9 mouse cellular contexts compared by ENCODE assay signal in genomic region chr1:119308719-119309365, GRCm38 (mm10).
DNase-seq lines count a peak whose midpoint lies in the region; ATAC-seq lines count a peak whose summit lies in the region.
"Had no signal": no experiment of that assay in that cellular context is flagged by ENCODE, and none has a peak within 500 bp of the region (broad histone marks: within the 10 kb centered on the region; RNA-seq: fewer than 3 reads in every experiment).

No protein-coding gene starts in this region.

- no peaks in the 10 kb centered on the region for H3K9me3 ChIP-seq in hindbrain, embryonic 10.5 days
- H3K9me3 ChIP-seq in hindbrain, embryonic 13.5 days = no peaks in the 10 kb centered on the region
- no peaks in the 10 kb centered on the region for H3K9me3 ChIP-seq in lung, embryonic 15.5 days

- peaks cover 52% of the 10 kb centered on the region for H3K27me3 ChIP-seq in hindbrain, embryonic 10.5 days (ENCODE audit: insufficient read depth, poor library complexity, severe bottlenecking)
- H3K27me3 ChIP-seq in hindbrain, embryonic 13.5 days = peaks cover 12% of the 10 kb centered on the region; the same call in 1 of the 2 replicates
- no peaks in the 10 kb centered on the region for H3K27me3 ChIP-seq in lung, embryonic 15.5 days

- H3K36me3 ChIP-seq in hindbrain, embryonic 10.5 days = no peaks in the 10 kb centered on the region
- H3K36me3 ChIP-seq in hindbrain, embryonic 13.5 days = no peaks in the 10 kb centered on the region
- no peaks in the 10 kb centered on the region for H3K36me3 ChIP-seq in lung, embryonic 15.5 days

- no peak for ATAC-seq in hindbrain, embryonic 13.5 days (ENCODE audit: low FRiP score)
- ATAC-seq in lung, embryonic 15.5 days (ENCODE audit: borderline replicate concordance, extremely low read depth, low FRiP score, low TSS enrichment) = peak; percentile 52; the same call in 1 of the 2 replicates

- H3K4me2 ChIP-seq in hindbrain, embryonic 13.5 days = no peak overlapping the region
- no peak overlapping the region for H3K4me2 ChIP-seq in lung, embryonic 15.5 days

- peak; percentile 22 for DNase-seq in hindbrain, embryonic 10.5 days (ENCODE audit: low spot score)
- DNase-seq in embryo, embryonic 10.5 days (ENCODE audit: low spot score) = peak; percentile 49
- DNase-seq in forelimb bud, embryonic 11.5 days (ENCODE audit: low read depth, low spot score) = peak; percentile 57
- no peak for DNase-seq in testis, postnatal 10 days (ENCODE audit: low spot score)
- no peak for DNase-seq in urinary bladder, adult 18-20 months (ENCODE audit: low spot score in 2 of 2)
- no peak for DNase-seq in adrenal gland, postnatal 25 days

- H3K27ac ChIP-seq in hindbrain, embryonic 10.5 days = no peak overlapping the region
- no peak overlapping the region for H3K27ac ChIP-seq in hindbrain, embryonic 13.5 days
- H3K27ac ChIP-seq in lung, embryonic 15.5 days = no peak overlapping the region
- H3K27ac ChIP-seq: macrophage had no signal

- no peak overlapping the region for H3K4me3 ChIP-seq in hindbrain, embryonic 10.5 days
- no peak overlapping the region for H3K4me3 ChIP-seq in hindbrain, embryonic 13.5 days
- no peak overlapping the region for H3K4me3 ChIP-seq in lung, embryonic 15.5 days

- peaks cover 25% of the 10 kb centered on the region for H3K4me1 ChIP-seq in hindbrain, embryonic 10.5 days (replicated peaks)
- peaks cover 18% of the 10 kb centered on the region for H3K4me1 ChIP-seq in hindbrain, embryonic 13.5 days (replicated peaks)
- peaks cover 17% of the 10 kb centered on the region for H3K4me1 ChIP-seq in lung, embryonic 15.5 days

- H3K9ac ChIP-seq in hindbrain, embryonic 13.5 days = no peak overlapping the region
- H3K9ac ChIP-seq in lung, embryonic 15.5 days = no peak overlapping the region

- WGBS in hindbrain, embryonic 10.5 days = 74% methylated on average over 9 of the region's 9 CpGs
- 72% methylated on average over 9 of the region's 9 CpGs for WGBS in hindbrain, embryonic 13.5 days
- WGBS in lung, embryonic 15.5 days = 40% methylated on average over 9 of the region's 9 CpGs

Comparison
In these comparisons a context has a peak if more than half of its experiments do, and no peak if none do; other contexts are left out.
1. DNase-seq: peak in hindbrain, embryonic 10.5 days (single experiment), embryo, embryonic 10.5 days (single experiment) and forelimb bud, embryonic 11.5 days (single experiment); none in testis, postnatal 10 days (single experiment), urinary bladder, adult 18-20 months (0 of 2) and adrenal gland, postnatal 25 days (single experiment).